In the genomic region with DNA sequence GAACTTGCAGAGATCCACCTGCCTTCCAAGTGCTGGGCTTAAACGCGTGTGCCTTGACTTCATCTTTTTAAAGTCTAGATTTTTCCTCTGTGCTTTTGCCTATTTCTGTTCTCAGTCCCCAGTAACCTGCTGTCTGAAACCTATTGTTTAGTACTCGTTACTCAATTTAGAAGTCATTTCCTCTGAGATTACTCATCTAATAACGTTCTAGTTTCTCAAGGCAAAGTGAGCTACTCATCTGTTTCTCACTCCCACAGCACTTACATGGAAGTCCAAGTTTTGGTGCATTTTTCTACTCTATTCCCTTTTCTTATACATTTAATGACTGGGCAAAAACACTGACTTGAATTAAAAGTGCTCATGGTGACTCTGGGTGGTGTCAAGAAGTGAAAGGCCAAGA, we compare ENCODE assay signal across 28 mouse cellular contexts. TPM values are rescaled to one million over a fixed set of nuclear protein-coding genes. Genes with fewer than 3 reads are reported as not detected.
DNase-seq lines count a peak whose midpoint lies in the region; ATAC-seq and TF ChIP-seq lines count a peak whose summit lies in the region.
"Had no signal": no experiment of that assay in that cellular context is flagged by ENCODE, and none has a peak within 500 bp of the region (broad histone marks: within the 10 kb centered on the region; RNA-seq: fewer than 3 reads in every experiment).

No protein-coding gene starts in this region.

- peaks cover 23% of the 10 kb centered on the region for H3K4me1 ChIP-seq in heart, postnatal 0 days (ENCODE audit: control insufficient read depth, insufficient read depth)
- H3K4me1 ChIP-seq in heart, embryonic 10.5 days: peaks cover 13% of the 10 kb centered on the region
- peaks cover 8% of the 10 kb centered on the region for H3K4me1 ChIP-seq in embryonic fibroblast, embryonic 13.5 days (ENCODE audit: control insufficient read depth, insufficient read depth, low read length)
- H3K4me1 ChIP-seq in olfactory bulb, adult 2 months (ENCODE audit: control insufficient read depth, insufficient read depth, low read length): peaks cover 7% of the 10 kb centered on the region
- peaks cover 13% of the 10 kb centered on the region for H3K4me1 ChIP-seq in heart, embryonic 12.5 days (replicated peaks)
- H3K4me1 ChIP-seq: embryonic facial prominence, embryonic 12.5 days; forebrain, embryonic 12.5 days had no signal

- TF ChIP-seq POLR2A in embryonic fibroblast, embryonic 13.5 days (IDR thresholded peaks at IDR 0.05; ENCODE audit: low read depth, low read length): no peak
- TF ChIP-seq POLR2A in olfactory bulb, adult 2 months (IDR thresholded peaks at IDR 0.05; ENCODE audit: insufficient read depth, low read depth, low read length): no peak

- no peak overlapping the region for H3K9ac ChIP-seq in heart, postnatal 0 days (replicated peaks; ENCODE audit: low read depth, low read length)
- H3K9ac ChIP-seq in heart, embryonic 12.5 days: no peak overlapping the region
- H3K9ac ChIP-seq: embryonic facial prominence, embryonic 12.5 days; forebrain, embryonic 12.5 days; heart, embryonic 15.5 days; hindbrain, embryonic 15.5 days had no signal

- H3K4me2 ChIP-seq in heart, postnatal 0 days (ENCODE audit: low read depth, low read length): no peak overlapping the region
- H3K4me2 ChIP-seq in heart, embryonic 12.5 days: no peak overlapping the region
- H3K4me2 ChIP-seq: embryonic facial prominence, embryonic 12.5 days; forebrain, embryonic 12.5 days; heart, embryonic 15.5 days; hindbrain, embryonic 15.5 days had no signal

- no peaks in the 10 kb centered on the region for H3K27me3 ChIP-seq in heart, postnatal 0 days (ENCODE audit: control insufficient read depth, insufficient read depth, low read length)
- H3K27me3 ChIP-seq in heart, embryonic 10.5 days (ENCODE audit: insufficient read depth, poor library complexity, severe bottlenecking): no peaks in the 10 kb centered on the region
- no peaks in the 10 kb centered on the region for H3K27me3 ChIP-seq in heart, embryonic 12.5 days (replicated peaks)
- H3K27me3 ChIP-seq: embryonic facial prominence, embryonic 12.5 days; forebrain, embryonic 12.5 days; heart, embryonic 15.5 days; hindbrain, embryonic 15.5 days had no signal

- H3K9me3 ChIP-seq in heart, postnatal 0 days (replicated peaks; ENCODE audit: control insufficient read depth, low read length): no peaks in the 10 kb centered on the region
- H3K9me3 ChIP-seq in heart, embryonic 10.5 days: no peaks in the 10 kb centered on the region
- H3K9me3 ChIP-seq in heart, embryonic 12.5 days (replicated peaks): no peaks in the 10 kb centered on the region
- H3K9me3 ChIP-seq: embryonic facial prominence, embryonic 12.5 days; forebrain, embryonic 12.5 days; heart, embryonic 15.5 days; hindbrain, embryonic 15.5 days had no signal

- no peak for DNase-seq in heart, postnatal 0 days (ENCODE audit: low spot score)
- no peak for DNase-seq in heart, embryonic 10.5 days (ENCODE audit: low spot score)
- peak; percentile 46 for DNase-seq in A20 (ENCODE audit: low read depth, low spot score)
- no peak for DNase-seq in frontal cortex, postnatal 25 days (ENCODE audit: low spot score in 2 of 2)
- no peak for DNase-seq in heart, adult 18-20 months
- DNase-seq: adrenal gland, adult 2 months; adrenal gland, postnatal 36 days; cerebellum, adult 11 months; cerebellum, adult 8-10 months; cerebellum, postnatal 14 days; gastrocnemius, postnatal 14 days; kidney, adult 11 months had no signal

- WGBS in heart, postnatal 0 days: 53% methylated on average over 4 of the region's 4 CpGs
- 77% methylated on average over 4 of the region's 4 CpGs for WGBS in heart, embryonic 10.5 days
- 22% methylated on average over 4 of the region's 4 CpGs for WGBS in olfactory bulb, adult 2 months
- 67% methylated on average over 4 of the region's 4 CpGs for WGBS in heart, embryonic 12.5 days

- H3K36me3 ChIP-seq in heart, postnatal 0 days (replicated peaks; ENCODE audit: control insufficient read depth, insufficient read depth, low read length): no peaks in the 10 kb centered on the region
- H3K36me3 ChIP-seq in heart, embryonic 10.5 days: no peaks in the 10 kb centered on the region
- H3K36me3 ChIP-seq in heart, embryonic 12.5 days: no peaks in the 10 kb centered on the region
- H3K36me3 ChIP-seq: embryonic facial prominence, embryonic 12.5 days; forebrain, embryonic 12.5 days; heart, embryonic 15.5 days; hindbrain, embryonic 15.5 days had no signal

- H3K4me3 ChIP-seq in heart, postnatal 0 days (ENCODE audit: low read depth, low read length): no peak overlapping the region
- no peak overlapping the region for H3K4me3 ChIP-seq in heart, embryonic 10.5 days
- no peak overlapping the region for H3K4me3 ChIP-seq in embryonic fibroblast, embryonic 13.5 days (ENCODE audit: insufficient read depth, low read length)
- no peak overlapping the region for H3K4me3 ChIP-seq in olfactory bulb, adult 2 months (ENCODE audit: insufficient read depth, low read depth, low read length)
- H3K4me3 ChIP-seq in heart, embryonic 12.5 days: no peak overlapping the region
- H3K4me3 ChIP-seq: embryonic facial prominence, embryonic 12.5 days; forebrain, embryonic 12.5 days; heart, embryonic 15.5 days; hindbrain, embryonic 15.5 days had no signal

- no peak for TF ChIP-seq EP300 in heart, postnatal 0 days (IDR thresholded peaks at IDR 0.05; ENCODE audit: low read depth)

- TF ChIP-seq CTCF in heart, postnatal 0 days (IDR thresholded peaks at IDR 0.05; ENCODE audit: low read depth): no peak
- no peak for TF ChIP-seq CTCF in embryonic fibroblast, embryonic 13.5 days (IDR thresholded peaks at IDR 0.05; ENCODE audit: borderline replicate concordance, insufficient read depth, low read length)
- no peak for TF ChIP-seq CTCF in olfactory bulb, adult 2 months (IDR thresholded peaks at IDR 0.05; ENCODE audit: insufficient read depth, low read depth, low read length)

- peak overlapping the region; percentile 35 for H3K27ac ChIP-seq in heart, postnatal 0 days (ENCODE audit: low read depth)
- no peak overlapping the region for H3K27ac ChIP-seq in heart, embryonic 10.5 days
- peak overlapping the region; percentile 41; the same call in 1 of the 2 replicates for H3K27ac ChIP-seq in embryonic fibroblast, embryonic 13.5 days (ENCODE audit: insufficient read depth, low read length)
- peak overlapping the region; percentile 8; the same call in 1 of the 2 replicates for H3K27ac ChIP-seq in olfactory bulb, adult 2 months (ENCODE audit: insufficient read depth, low read depth, low read length)
- H3K27ac ChIP-seq in heart, embryonic 12.5 days (ENCODE audit: poor library complexity, severe bottlenecking): no peak overlapping the region
- H3K27ac ChIP-seq: embryonic facial prominence, embryonic 12.5 days; forebrain, embryonic 12.5 days; heart, embryonic 15.5 days; hindbrain, embryonic 15.5 days had no signal

- ATAC-seq in heart, postnatal 0 days (ENCODE audit: insufficient read depth, low read depth): no peak
- no peak for ATAC-seq in heart, embryonic 12.5 days (ENCODE audit: insufficient number of reproducible peaks, low FRiP score)
- ATAC-seq: forebrain, embryonic 16.5 days had no signal

RNA-seq across cellular contexts. Expression of gene Gm3625, which starts 7.0 kb away (rescaled TPM):
- total RNA-seq in heart, postnatal 0 days (2014; rRNA removed; ENCODE audit: low replicate concordance): not detected in 2 replicates
- not detected in 2 replicates for polyA plus RNA-seq in heart, postnatal 0 days (2015; fragmentation: Nextera tagmentation; extraction: Ambion mirVana)
- polyA plus RNA-seq in heart, embryonic 10.5 days (2016; fragmentation: Nextera tagmentation; extraction: Ambion mirVana): not detected in 2 replicates
- not detected in 2 replicates for polyA plus RNA-seq in embryonic fibroblast, embryonic 13.5 days (2011; ENCODE audit: insufficient read length, low read depth, missing spikeins)
- polyA plus RNA-seq in olfactory bulb, adult 2 months (2012; ENCODE audit: insufficient read depth, insufficient read length, low replicate concordance, missing spikeins): not detected in 2 replicates
- not detected for total RNA-seq in heart, adult 18-20 months (2021)
- not detected in 2 replicates for polyA plus RNA-seq in heart, embryonic 12.5 days (2016; fragmentation: Nextera tagmentation; extraction: Ambion mirVana)
- total RNA-seq: adrenal gland, adult 2 months; adrenal gland, postnatal 36 days; common myeloid progenitor, adult 5-6 weeks; gastrocnemius, adult 18-20 months; gastrocnemius, postnatal 14 days; heart, postnatal 25 days had no signal
- polyA plus RNA-seq: adrenal gland, adult 2 months; brain, embryonic 14.5 days; embryonic facial prominence, embryonic 12.5 days; forebrain, embryonic 12.5 days; forebrain, embryonic 16.5 days; frontal cortex, adult 2 months; gonadal fat pad, adult 2 months; heart, embryonic 15.5 days; hindbrain, embryonic 11.5 days; hindbrain, embryonic 15.5 days; intestine, embryonic 14.5 days had no signal

RNA-seq across cellular contexts. Expression of gene Itsn2, which starts 7.3 kb away (rescaled TPM):
- 39.7 and 44.3 TPM in 2 replicates for total RNA-seq in heart, postnatal 0 days (2014; rRNA removed; ENCODE audit: low replicate concordance)
- polyA plus RNA-seq in heart, postnatal 0 days (2015; fragmentation: Nextera tagmentation; extraction: Ambion mirVana): 19.6 and 22.7 TPM in 2 replicates
- polyA plus RNA-seq in heart, embryonic 10.5 days (2016; fragmentation: Nextera tagmentation; extraction: Ambion mirVana): 30.4 and 32.6 TPM in 2 replicates
- 52.0 and 56.7 TPM in 2 replicates for polyA plus RNA-seq in embryonic fibroblast, embryonic 13.5 days (2011; ENCODE audit: insufficient read length, low read depth, missing spikeins)
- polyA plus RNA-seq in olfactory bulb, adult 2 months (2012; ENCODE audit: insufficient read depth, insufficient read length, low replicate concordance, missing spikeins): not detected in 2 replicates
- total RNA-seq in heart, adult 18-20 months (2021): 10 to 100 TPM; 36.6 to 37.3 TPM
- polyA plus RNA-seq in heart, embryonic 12.5 days (2016; fragmentation: Nextera tagmentation; extraction: Ambion mirVana): 38.5 and 43.7 TPM in 2 replicates

Comparison
In these comparisons a context has a peak if more than half of its experiments do, and no peak if none do; other contexts are left out.
1. H3K27ac ChIP-seq: peak in heart, postnatal 0 days (single experiment), embryonic fibroblast, embryonic 13.5 days (single experiment) and olfactory bulb, adult 2 months (single experiment); none in heart, embryonic 10.5 days (single experiment) and heart, embryonic 12.5 days (single experiment).